Mouse (Mus musculus) liver, postnatal 0 days (tissue): ENCODE results near the gene Det1. TPM values are rescaled to one million over a fixed set of nuclear protein-coding genes. Genes with fewer than 3 reads are reported as not detected.
A peak's percentile ranks its signal among the peaks of the same experiment; 100 is the strongest.

Experiments used
- ATAC-seq: fragments of 200-750 bp; cut with Nextera tagmentation; 2 replicates; pipeline ENCODE4 v1.8.0; 2017; ENCODE audit warnings: mild to moderate bottlenecking, moderate library complexity
- DNase-seq: peaks from one replicate; pipeline ENCODE4 v3.0.0-alpha.2; 2016
- H3K27ac ChIP-seq: fragments of 300-500 bp; sonication (generic); 2 replicates; pipeline ENCODE4 v1.5.1; 2014; ENCODE audit warnings: antibody characterized with exemption, moderate library complexity, mild to moderate bottlenecking, low read depth
- H3K27me3 ChIP-seq: fragments of 300-500 bp; sonication (generic); 2 replicates; pipeline ENCODE4 v1.6.1; 2014; ENCODE audit warnings: low read length, control low read depth, mixed read lengths; ENCODE audit not compliant: insufficient read depth
- H3K36me3 ChIP-seq: fragments of 300-500 bp; sonication (generic); replicated peaks from 2 replicates; pipeline ENCODE4 v1.6.1; 2014; ENCODE audit warnings: mild to moderate bottlenecking, control low read depth, low read length, moderate library complexity, mixed read lengths; ENCODE audit not compliant: insufficient read depth
- H3K4me1 ChIP-seq: fragments of 300-500 bp; sonication (generic); 2 replicates; pipeline ENCODE4 v1.6.1; 2014; ENCODE audit warnings: antibody characterized with exemption, mild to moderate bottlenecking, control low read depth; ENCODE audit not compliant: insufficient read depth
- H3K4me2 ChIP-seq: fragments of 300-500 bp; sonication (generic); 2 replicates; pipeline ENCODE4 v1.6.1; 2014; ENCODE audit warnings: low read depth, mild to moderate bottlenecking, low read length, moderate library complexity, mixed read lengths
- H3K4me3 ChIP-seq: fragments of 300-500 bp; sonication (generic); 2 replicates; pipeline ENCODE4 v1.5.1; 2014; ENCODE audit warnings: low read depth, low read length
- H3K9ac ChIP-seq: fragments of 300-500 bp; sonication (generic); replicated peaks from 2 replicates; pipeline ENCODE4 v1.6.1; 2014; ENCODE audit warnings: mild to moderate bottlenecking, moderate library complexity
- H3K9me3 ChIP-seq: fragments of 300-500 bp; sonication (generic); 2 replicates; pipeline ENCODE4 v1.6.1; 2016; ENCODE audit warnings: mild to moderate bottlenecking, control low read depth, low read length, mixed read lengths
- CTCF ChIP-seq: sonication (generic); IDR thresholded peaks from 2 replicates; pipeline ENCODE4 v1.5.1; 2016; ENCODE audit warnings: antibody characterized with exemption, low read depth
- EP300 ChIP-seq: IDR thresholded peaks from 2 replicates; pipeline ENCODE4 v1.6.1; 2016; ENCODE audit warnings: antibody characterized with exemption, low read depth, mild to moderate bottlenecking
- WGBS: fragments of 180-500 bp; shearing (Covaris S2); extraction: QIAGEN DNeasy Blood & Tissue Kit; methylation state at CpG from one replicate; pipeline ENCODE4 v1.1.7; 2014; ENCODE audit not compliant: insufficient replicate concordance; 5-methylcytosine and 5-hydroxymethylcytosine counted together
- polyA plus RNA-seq: library from polyadenylated mRNA; unstranded; fragments of >200 nt; fragmentation: Nextera tagmentation; extraction: Ambion mirVana; gene quantifications from 2 replicates; pipeline ENCODE4 v1.2.1, GENCODE M21; 2015

The Det1 gene
- polyA plus RNA-seq, 1 experiment from 2014 or later: 8.1 TPM

- no peaks in the 10 kb centered on the region for H3K27me3 ChIP-seq
- H3K9me3 ChIP-seq: no peaks in the 10 kb centered on the region
- peak overlapping the region; percentile 16; the same call in 1 of the 2 replicates for H3K9ac ChIP-seq
- H3K4me3 ChIP-seq: no peak overlapping the region
- H3K4me2 ChIP-seq: no peak overlapping the region
- ATAC-seq: peak; percentile 28; the same call in 1 of the 2 replicates
- TF ChIP-seq CTCF (no peak), EP300 (no peak)
- DNase-seq: no peak
- H3K27ac ChIP-seq: peak overlapping the region; percentile 39; the same call in 1 of the 2 replicates
- peaks cover 28% of the 10 kb centered on the region for H3K36me3 ChIP-seq
- 46% methylated on average over 13 of the region's 13 CpGs for whole genome bisulfite sequencing
- H3K4me1 ChIP-seq: peaks cover 16% of the 10 kb centered on the region
Observed at GRCm38 (mm10) chr7:78793895-78794570, 53.0 kb downstream of the Det1 start.

DNA sequence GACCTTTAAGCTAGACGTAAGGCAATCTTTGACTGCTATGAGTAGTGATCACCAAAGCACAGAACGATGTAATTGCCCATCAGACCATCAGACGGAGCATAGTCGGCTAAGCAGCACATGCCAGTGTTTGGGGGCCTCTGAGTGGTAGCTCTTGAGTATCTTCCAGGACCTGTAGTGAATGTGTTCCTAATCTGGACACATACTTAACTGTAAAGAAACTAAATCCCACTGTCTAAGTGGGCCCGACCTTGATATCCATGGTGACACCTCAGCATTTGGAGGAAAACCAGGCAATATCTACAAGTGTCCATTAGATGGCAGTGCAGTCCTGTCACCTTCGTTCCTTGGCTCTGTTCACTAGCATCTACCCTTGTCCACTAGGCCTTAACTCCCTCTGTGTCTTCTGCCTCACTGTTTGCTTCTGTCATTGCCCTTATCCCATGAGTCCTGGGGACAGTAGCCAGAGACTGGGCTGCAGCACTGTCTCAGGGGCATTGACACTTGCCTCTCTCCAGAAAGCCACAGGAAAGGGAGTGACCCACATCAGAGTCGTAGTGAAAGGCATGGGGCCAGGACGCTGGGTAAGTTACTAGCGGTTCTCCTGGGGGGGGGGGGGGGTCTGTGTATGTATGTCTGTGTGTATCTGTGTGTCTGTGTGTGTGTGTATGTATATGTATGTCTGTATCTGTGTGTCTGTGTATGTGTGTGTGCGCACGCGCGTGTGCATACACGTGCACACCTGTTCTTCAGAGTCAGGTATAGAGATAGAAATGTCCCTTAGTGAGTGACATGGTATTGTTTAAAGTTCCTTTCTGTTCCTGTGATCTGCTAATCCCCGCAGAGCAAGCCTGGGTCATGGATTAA lies 55.5 kb downstream of the Det1 start:
- peak; percentile 73 for ATAC-seq
- no peak overlapping the region for H3K4me3 ChIP-seq
- H3K27ac ChIP-seq: no peak overlapping the region
- TF ChIP-seq EP300 (no peak), CTCF (peak; percentile 97)
- WGBS: 80% methylated on average over 15 of the region's 15 CpGs
- no peak overlapping the region for H3K9ac ChIP-seq
- H3K36me3 ChIP-seq: peaks cover 31% of the 10 kb centered on the region
- peak; percentile 64 for DNase-seq
- no peaks in the 10 kb centered on the region for H3K27me3 ChIP-seq
- no peaks in the 10 kb centered on the region for H3K9me3 ChIP-seq
- H3K4me1 ChIP-seq: peaks cover 8% of the 10 kb centered on the region; the same call in 1 of the 2 replicates
- no peak overlapping the region for H3K4me2 ChIP-seq

DNA sequence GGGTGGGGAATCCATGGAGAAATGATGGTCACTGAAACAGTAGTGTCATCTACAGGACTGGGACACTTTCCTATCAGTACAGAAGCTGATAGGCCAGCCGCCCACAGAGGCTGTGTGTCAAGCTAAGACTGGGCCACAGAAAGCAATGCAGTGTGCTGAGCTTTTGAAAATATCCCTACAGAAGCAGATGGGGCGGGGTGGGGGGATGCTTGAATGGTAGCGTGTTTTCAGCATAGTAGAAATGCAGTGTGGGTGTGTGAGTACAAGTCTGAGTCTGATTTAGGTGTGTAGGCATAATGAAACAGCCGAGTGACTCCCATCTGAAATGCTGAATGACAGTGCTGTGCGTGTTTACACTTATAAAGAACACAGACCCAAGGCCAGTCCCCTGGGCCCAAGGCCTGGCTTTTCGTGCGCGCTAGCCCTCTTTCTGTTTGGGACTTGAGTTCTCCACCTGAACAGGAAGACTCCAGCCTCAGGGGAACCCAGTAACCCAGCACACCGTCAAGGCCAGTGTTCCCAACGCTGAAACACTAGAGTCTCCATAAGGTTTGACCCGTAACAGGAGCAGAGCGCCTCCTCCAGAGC lies 59.2 kb downstream of the Det1 start:
- H3K4me1 ChIP-seq: peaks cover 5% of the 10 kb centered on the region
- no peaks in the 10 kb centered on the region for H3K27me3 ChIP-seq
- no peak overlapping the region for H3K27ac ChIP-seq
- ATAC-seq (no peak), DNase-seq (no peak)
- H3K4me3 ChIP-seq: no peak overlapping the region
- peaks cover 36% of the 10 kb centered on the region for H3K36me3 ChIP-seq
- TF ChIP-seq CTCF: no peak
- TF ChIP-seq EP300: no peak
- WGBS: 75% methylated on average over 12 of the region's 12 CpGs
- H3K9ac ChIP-seq: no peak overlapping the region
- no peak overlapping the region for H3K4me2 ChIP-seq
- no peaks in the 10 kb centered on the region for H3K9me3 ChIP-seq

GRCm38 (mm10) chr7:78785906-78786305 lies 61.2 kb downstream of the Det1 start:
- peaks cover 14% of the 10 kb centered on the region for H3K4me1 ChIP-seq
- no peak overlapping the region for H3K27ac ChIP-seq
- no peak overlapping the region for H3K4me2 ChIP-seq
- TF ChIP-seq CTCF (no peak), EP300 (no peak)
- no peak overlapping the region for H3K9ac ChIP-seq
- H3K9me3 ChIP-seq: no peaks in the 10 kb centered on the region
- no peaks in the 10 kb centered on the region for H3K27me3 ChIP-seq
- 72% methylated on average over 5 of the region's 5 CpGs for WGBS
- no peak overlapping the region for H3K4me3 ChIP-seq
- DNase-seq (no peak), ATAC-seq (no peak)
- H3K36me3 ChIP-seq: peaks cover 24% of the 10 kb centered on the region

DNA sequence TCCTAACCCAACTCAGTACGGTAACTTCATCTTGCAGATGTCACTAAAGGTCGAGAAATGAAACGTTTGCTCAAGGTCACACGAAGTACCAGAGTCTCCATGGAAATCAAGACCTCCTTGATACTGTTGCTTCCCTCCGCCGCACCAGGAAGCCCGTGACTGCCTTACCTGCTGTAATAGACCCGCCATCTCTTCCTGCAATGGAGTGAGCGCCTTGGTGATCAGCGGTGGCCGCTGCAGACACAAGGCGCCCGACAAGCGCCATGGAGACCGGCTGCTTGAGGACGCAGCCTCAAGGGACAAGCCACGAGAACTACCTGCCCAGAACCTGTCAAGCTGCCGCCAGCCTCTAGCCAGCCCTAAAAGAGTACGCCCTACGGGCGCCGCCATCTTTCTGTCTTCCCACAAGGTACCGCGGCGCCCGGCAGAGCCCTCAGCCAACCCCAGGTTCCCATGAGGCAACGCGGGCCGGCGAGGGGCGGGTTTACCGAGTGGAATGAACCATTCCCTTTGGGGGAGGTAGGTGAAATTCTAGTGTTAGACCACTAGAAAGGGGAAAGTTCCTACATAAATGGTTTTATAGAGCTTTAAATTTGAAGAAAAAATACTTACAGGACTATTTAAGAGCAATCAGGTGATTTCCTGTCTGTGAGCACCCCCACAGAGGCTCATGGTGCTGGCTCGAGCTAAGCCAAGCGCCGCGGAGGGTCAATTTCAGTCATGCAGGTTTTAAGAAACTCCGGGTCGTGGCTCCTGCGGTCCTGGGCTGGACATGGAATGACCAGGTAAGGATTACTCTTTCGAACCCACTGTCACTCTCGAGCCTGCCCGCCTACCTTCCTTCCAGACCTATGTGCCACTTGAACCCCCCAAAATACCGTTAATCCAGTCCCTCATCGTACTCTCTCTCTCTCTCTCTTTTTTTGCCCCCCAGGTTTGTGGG lies 64.2 kb downstream of the Det1 start, which contains the start of the genes Mrps11 and Mrpl46:
Gene Mrps11 (plus strand): TSS at position 481 of the 943 bp plus-strand sequence.
Gene Mrpl46 (minus strand): TSS at position 893 of the 943 bp plus-strand sequence.
- ATAC-seq: peak; percentile 99
- TF ChIP-seq EP300: peak; percentile 80
- TF ChIP-seq CTCF: no peak
- Histone ChIP-seq H3K4me2 (peak within 1 kb of the TSS; percentile 95), H3K4me1 (peaks cover 14% of the 10 kb centered on the region), H3K4me3 (peak within 1 kb of the TSS; percentile 82), H3K9me3 (no peaks in the 10 kb centered on the region), H3K27ac (peak within 1 kb of the TSS; percentile 44; the same call in 1 of the 2 replicates), H3K36me3 (peaks cover 23% of the 10 kb centered on the region), H3K9ac (peak within 1 kb of the TSS; percentile 89), H3K27me3 (no peaks in the 10 kb centered on the region)
- WGBS: under 1% methylated on average over 44 of the region's 44 CpGs
- DNase-seq: peak; percentile 90
